Mouse (Mus musculus) forebrain, embryonic 12.5 days (tissue): ENCODE measurements at regions not wholly inside any gene's neighbourhood (a gene's known extent, or its start where the extent isn't known, plus 50 kb on each side); places are given as distances from the start of the nearest gene placed in this dataset.

ENCODE experiments used
- ATAC-seq: fragments of 200-750 bp; cut with Nextera tagmentation; 2 replicates; pipeline ENCODE4 v1.8.0; 2017; ENCODE audit warnings: moderate TSS enrichment; ENCODE audit not compliant: low FRiP score
- H3K27ac ChIP-seq: fragments of 300-500 bp; sonication (generic); 2 replicates; pipeline ENCODE4 v1.5.1; 2016; ENCODE audit warnings: mild to moderate bottlenecking
- H3K27me3 ChIP-seq: fragments of 300-500 bp; sonication (generic); 2 replicates; pipeline ENCODE4 v1.6.1; 2016; ENCODE audit warnings: mild to moderate bottlenecking
- H3K36me3 ChIP-seq: fragments of 300-500 bp; sonication (generic); replicated peaks from 2 replicates; pipeline ENCODE4 v1.6.1; 2016; ENCODE audit warnings: mild to moderate bottlenecking
- H3K4me1 ChIP-seq: fragments of 300-500 bp; sonication (generic); 2 replicates; pipeline ENCODE4 v1.6.1; 2016
- H3K4me2 ChIP-seq: fragments of 300-500 bp; sonication (generic); 2 replicates; pipeline ENCODE4 v1.6.1; 2016; ENCODE audit warnings: mild to moderate bottlenecking, moderate library complexity
- H3K4me3 ChIP-seq: fragments of 300-500 bp; sonication (generic); replicated peaks from 2 replicates; pipeline ENCODE4 v1.5.1; 2016; ENCODE audit warnings: mild to moderate bottlenecking
- H3K9ac ChIP-seq: fragments of 300-500 bp; sonication (generic); 2 replicates; pipeline ENCODE4 v1.6.1; 2016; ENCODE audit warnings: mild to moderate bottlenecking
- H3K9me3 ChIP-seq: fragments of 300-500 bp; sonication (generic); 2 replicates; pipeline ENCODE4 v1.6.1; 2016
- WGBS: fragments of 180-500 bp; shearing (Covaris S2); methylation state at CpG from one replicate; pipeline ENCODE4 v1.1.7; 2016; 5-methylcytosine and 5-hydroxymethylcytosine counted together

GRCm38 (mm10) chr3:32277572-32277971, 88.2 kb downstream of the Zmat3 start:
- no peaks in the 10 kb centered on the region for H3K4me1 ChIP-seq
- no peak for ATAC-seq
- no peaks in the 10 kb centered on the region for H3K27me3 ChIP-seq
- no peak overlapping the region for H3K9ac ChIP-seq
- no peak overlapping the region for H3K4me2 ChIP-seq
- H3K9me3 ChIP-seq: no peaks in the 10 kb centered on the region
- H3K27ac ChIP-seq: no peak overlapping the region
- H3K4me3 ChIP-seq: no peak overlapping the region
- no peaks in the 10 kb centered on the region for H3K36me3 ChIP-seq
- 58% methylated on average over 3 of the region's 3 CpGs for WGBS

DNA sequence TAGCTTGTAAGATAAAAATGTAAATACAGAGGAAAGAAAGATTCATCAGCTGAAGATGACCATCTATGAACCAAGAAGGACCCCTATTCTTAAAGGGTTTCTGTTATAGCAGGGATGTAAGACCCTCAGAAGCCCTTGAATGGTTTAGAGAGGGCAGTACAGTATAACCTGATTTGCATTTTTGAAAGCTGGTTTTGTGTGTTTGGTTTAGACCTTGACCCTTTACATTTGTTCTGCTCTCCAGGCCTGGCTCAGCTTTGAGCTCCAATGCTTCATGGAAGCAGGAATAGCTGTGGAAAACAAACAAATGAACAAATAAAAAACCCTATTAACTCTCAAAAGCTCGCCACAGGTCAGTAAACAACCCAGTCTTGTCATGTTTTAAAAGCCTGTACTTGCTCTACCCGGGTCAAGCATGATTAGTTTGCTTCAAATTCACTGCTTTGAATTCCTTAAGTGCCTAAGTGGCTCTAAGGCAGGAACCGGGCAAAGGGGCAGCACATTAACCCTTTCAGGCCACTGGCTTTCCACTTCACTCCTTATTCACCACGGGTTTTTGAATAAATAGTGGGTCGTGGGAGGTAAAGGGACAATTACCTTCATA, 100.1 kb downstream of the Zmat3 start:
- 6% methylated on average over 5 of the region's 5 CpGs for WGBS
- Histone ChIP-seq H3K9me3 (no peaks in the 10 kb centered on the region), H3K27ac (no peak overlapping the region), H3K4me2 (no peak overlapping the region), H3K4me1 (peaks cover 5% of the 10 kb centered on the region; the same call in 1 of the 2 replicates), H3K9ac (no peak overlapping the region), H3K4me3 (no peak overlapping the region), H3K27me3 (no peaks in the 10 kb centered on the region), H3K36me3 (no peaks in the 10 kb centered on the region)
- 0 out of 2 replicates have a peak, but pooled peaks have one; percentile 36 for ATAC-seq
